Mouse (Mus musculus) natural killer cell, adult 2 months (primary cell): ENCODE measurements around the gene Fstl4.

ENCODE experiments used
- DNase-seq, 2 experiments: peaks; one replicate each; pipeline ENCODE4 v3.0.0; 2022; ENCODE audit warnings: low spot score in 2 of 2

Gene Fstl4

DNA sequence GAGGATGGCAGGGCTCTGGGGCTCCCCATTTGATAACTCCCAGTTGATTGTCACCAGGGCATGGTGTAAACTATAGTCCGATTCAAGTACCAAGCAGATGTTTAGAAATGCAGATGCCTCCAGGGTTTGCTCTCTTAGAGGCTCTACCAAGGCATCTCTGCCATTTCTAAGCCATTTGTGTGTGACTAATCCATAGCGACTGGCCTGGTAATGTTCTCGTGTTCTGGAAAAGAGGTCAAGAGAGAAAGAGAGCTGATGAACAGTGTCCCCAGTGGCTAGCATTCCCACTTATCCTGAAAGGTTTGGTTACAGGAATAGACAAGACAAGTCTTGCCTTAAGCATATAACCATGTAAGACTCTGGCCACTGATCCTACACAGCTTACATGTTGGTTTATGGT is 3.5 kb downstream of the Fstl4 start:
- no peak for DNase-seq

DNA sequence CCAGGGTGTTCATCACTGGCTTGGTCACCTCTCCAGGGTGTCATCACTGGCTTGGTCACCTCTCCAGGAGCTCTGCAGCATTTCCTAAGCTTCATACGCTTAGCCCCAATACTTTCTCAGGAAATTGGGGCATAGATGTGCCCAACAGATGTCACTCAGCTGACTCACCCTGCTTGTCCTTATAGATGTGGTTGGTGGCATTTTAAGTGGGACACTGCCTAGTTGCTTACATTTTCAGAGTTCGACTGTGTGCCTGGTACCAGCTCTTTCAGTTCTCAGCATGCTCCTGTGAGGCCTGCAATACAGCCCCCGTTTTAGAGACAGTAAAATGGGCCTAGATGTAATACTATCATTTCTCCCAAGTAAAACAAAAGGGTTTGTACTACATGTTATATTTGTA is 8.6 kb downstream of the Fstl4 start:
- no peak for DNase-seq

DNA sequence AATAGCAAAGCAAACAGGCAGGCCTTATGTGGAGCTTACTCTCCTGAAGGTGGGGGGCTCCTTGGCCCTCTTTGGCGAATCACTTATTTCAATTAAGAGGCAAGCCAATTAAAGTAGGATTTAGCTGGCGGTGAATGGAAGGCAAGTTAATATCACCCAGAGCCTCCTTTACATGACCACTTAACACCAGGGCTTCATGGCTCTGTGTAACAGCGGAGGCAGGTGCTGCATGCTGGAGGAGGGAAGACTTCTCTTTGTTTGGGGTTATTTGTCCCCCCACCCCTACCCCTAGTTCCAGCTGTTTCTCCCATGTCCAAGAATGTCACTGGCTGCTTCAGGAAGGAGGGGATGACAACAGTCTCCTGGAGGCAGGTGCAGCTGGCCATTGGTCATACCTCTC is 10.9 kb downstream of the Fstl4 start:
- DNase-seq, result no peak

GRCm38 (mm10) chr11:52782426-52782825 is 18.0 kb downstream of the Fstl4 start:
- no peak for DNase-seq

DNA sequence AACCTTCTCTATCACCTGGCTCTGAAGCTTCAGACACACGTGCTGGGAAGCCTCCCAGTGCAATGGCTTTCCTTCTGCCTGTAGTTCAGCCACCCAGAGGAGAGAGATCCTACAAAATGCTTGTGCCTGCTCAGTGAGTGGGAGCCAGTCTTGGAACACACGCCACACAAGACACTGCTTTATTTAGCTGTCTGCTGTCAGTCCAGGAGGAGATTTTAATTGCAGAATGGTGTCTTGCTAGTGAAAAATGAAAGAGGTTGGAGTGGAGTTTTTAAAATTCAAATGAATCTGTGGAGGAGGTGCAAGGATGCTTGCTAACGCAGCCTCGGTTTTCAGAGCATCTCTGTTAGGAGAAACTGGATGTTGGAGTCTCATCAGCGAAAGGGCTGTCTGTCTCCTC is 29.9 kb downstream of the Fstl4 start:
- no peak for DNase-seq

- DNase-seq, result no peak
Observed at GRCm38 (mm10) chr11:52809542-52809941, 45.1 kb downstream of the Fstl4 start.

- DNase-seq, result no peak
Observed at GRCm38 (mm10) chr11:52816004-52816403, 51.6 kb downstream of the Fstl4 start.

DNA sequence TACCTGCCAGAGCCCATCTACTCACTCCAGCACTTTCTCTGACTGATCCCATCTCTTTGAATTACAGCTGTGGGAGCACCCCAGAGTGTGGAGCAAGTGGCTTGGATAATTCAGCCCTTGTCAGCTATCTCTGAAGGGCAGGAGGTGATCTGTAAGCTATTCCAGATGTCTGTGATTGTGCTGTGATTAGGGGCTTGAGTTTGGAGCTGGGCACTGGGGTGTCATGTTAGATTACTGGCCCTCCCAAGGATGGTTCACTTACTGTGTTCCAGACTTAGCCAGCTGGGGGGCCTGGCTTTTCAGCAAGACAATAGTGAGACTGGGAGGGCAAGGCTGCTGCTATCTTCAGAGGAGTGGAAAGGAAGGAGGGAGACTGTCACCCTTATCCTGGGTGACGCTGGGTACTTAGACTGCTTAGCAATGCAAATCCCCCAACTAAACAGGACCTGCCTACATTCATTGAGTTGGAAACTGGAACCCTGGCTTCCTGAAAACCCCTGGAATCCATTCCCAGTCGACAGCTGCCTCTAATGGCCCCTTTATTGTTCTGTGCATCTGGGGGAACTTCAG is 56.0 kb downstream of the Fstl4 start:
- DNase-seq, result no peak

GRCm38 (mm10) chr11:52826591-52826990 is 62.2 kb downstream of the Fstl4 start:
- DNase-seq, result no peak

DNA sequence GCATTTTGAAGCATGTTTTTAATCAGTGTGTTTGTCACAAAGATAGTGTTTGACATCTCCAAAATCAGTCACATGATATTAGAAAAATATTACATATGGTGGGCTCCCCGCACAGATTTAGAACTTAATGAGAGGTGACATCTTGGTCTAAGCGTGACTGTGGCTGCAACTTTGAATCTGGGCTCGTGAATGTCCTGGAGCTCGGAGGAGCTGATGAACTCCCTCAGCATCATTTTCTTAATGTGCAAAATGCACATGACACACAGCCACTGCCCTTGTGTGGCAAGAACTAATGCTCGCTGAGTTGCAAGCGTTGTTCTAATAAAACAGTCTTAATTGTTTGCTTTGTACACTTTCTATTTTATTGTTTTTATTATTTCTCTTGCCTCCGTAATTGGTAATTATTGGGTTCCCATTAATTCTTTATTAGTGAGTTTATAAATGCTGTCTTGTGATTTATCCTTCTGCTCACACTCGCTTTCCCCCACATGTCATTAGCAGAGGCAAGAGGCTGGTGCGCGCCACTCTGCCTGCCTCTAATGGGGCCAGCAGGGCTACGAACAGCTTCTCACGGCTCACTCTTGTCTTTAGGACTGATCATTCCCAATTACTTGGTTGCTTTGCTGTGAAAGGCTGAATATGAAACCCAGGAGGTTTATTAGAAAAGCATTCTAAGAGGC is 67.3 kb downstream of the Fstl4 start:
- DNase-seq, result no peak

DNA sequence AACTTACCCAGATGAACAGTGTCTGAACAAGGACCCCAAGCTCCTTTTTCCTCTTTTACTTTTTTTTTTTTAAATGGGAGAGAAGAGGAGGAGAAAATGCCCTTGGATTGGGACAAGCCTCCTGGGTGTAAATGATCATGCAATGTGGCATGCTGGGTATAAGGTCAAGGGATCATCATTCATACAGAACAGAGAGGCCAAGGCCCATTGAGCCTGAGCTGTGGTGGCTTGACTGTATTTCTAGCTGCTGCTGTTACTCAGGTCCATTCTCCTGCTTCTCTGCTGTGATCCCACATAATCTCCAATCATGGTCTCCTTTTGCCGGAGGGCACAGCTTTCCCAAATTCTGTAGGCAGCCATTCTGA is 67.9 kb downstream of the Fstl4 start:
- no peak for DNase-seq

DNA sequence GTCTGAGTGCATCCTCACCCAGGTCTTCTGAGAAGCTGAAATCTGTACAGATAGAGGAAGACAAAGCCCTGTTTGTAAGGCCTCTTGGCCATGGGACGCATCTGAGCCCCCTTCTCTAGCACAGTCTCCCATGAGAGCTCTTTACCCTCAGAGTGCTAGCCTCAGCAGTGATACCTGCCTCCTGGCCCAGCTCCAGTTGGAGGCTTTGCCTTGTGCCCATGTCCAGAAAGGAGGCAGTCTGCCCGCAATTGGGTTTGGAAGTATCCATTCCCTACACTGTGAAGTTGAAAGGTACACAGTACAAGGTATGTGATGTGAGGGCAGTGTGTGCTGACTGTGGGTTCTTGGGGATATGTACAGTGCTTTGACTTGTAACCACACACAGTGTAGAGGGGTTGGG is 84.3 kb downstream of the Fstl4 start:
- DNase-seq, result no peak

- no peak for DNase-seq
Observed at GRCm38 (mm10) chr11:52850071-52850470, 85.6 kb downstream of the Fstl4 start.

- DNase-seq, result no peak
Observed at GRCm38 (mm10) chr11:52872846-52873512, 108.5 kb downstream of the Fstl4 start.

DNA sequence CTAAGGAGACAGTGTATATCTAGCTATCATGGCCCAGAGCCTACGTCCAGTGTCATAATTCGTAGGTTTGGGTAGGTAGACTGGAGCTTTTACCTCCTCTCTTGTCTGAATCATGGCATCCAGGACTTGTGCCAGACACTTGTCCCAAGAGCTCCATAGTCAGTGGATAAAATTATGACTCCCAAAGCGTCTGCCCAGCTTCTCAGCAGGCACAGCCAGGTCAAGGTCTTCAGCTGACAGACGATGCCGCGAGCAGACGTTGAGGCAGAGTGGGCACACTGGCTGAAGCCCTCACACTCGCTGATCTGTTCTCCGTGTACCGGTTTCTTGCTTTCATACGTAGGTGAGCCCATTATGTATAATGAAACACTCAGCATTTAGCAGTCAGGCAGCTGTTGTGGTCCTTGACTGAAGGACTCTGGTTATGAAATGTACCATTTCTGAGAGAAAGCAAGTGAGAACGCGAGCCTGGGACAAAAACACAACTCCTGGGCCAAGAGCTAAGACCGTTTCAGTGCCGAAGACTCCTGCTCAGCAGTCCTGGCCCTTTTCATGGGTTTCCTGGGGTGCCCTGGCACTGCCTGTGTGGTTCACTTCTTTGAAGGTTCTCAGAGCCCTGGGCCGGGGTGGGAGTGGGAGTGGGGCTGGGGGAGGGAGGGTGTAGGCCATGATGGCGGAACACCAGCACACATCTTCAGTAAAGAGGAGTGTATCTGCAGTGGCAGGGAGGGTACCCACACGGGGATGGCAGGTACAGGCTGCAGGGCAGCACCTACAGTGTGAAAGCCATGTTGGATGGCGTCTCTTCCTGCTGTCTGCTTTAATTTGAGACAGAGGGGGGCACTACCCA is 111.7 kb downstream of the Fstl4 start:
- no peak for DNase-seq

DNA sequence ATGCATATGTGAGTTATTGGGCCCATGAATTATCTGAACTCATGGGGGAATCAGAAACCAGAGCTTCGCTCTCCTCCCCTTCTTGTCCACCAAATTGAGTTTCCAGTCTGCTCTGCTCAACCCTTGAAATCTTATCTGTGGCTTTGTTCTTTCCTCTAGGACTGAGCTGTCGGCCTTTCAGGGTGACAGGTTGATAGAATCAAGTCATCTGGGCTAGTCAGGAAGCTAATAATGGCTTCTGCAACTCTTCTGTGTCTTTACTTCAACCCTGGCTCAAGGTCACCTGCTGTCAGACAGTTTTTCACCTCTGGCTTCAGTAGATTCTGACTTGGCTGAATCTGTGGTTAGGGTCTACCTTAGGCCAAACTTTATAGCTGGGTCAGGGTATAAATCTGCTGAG is 113.2 kb downstream of the Fstl4 start:
- no peak for DNase-seq

DNA sequence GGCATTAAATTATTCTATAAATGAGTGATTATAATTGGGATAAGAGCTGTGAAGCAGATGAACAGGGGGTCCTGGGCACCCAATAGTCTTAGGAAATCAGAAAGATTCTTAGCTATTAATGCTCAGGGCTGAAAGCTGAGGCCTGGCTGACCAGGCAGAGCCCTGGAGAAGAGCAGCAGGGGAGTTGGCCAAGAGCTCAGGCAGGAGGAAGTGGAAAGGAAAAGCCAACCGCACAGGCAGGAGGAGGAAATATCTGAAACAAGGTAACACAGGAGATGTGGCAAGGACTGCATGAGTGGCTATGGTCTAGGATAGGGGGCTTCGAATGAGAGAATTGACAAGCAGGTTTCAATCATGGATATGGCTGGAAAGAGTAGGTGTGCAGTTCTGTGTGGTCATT is 115.5 kb downstream of the Fstl4 start:
- DNase-seq, result no peak

DNA sequence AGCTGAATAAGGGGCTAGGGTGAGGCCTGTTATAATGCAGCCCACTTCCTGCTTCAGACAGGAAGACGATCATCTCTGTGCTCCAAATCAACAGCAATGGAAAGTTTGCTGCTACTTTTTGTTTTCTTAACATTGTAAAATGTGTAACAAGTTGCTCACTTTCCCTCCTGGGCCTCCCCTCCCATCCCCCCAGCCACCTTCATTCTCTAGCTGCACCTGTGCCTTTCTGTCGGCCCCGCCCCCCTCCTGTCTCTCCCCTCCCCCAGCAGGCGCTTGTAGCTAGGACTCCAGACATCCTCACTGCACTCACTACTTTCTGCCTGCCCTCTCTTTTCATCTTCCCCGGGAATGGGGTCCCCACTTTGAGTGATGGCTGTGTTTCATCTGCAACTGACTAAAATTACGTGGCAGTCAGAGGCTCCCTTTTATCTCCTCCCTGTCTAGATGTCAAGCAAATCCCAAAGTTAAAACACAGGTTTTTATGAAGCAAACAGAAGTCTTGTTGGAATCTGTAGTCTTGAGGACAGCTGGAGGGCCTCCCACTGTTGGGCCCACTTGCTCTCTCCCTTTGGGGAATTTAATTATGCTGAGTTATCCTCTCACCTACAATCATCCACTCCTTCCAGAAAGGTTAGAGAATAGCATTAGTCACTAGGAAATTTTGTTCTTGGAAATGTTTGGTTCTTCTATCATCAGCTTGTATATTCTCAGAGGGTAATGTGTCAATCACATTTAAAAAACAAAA is 122.3 kb downstream of the Fstl4 start:
- no peak for DNase-seq

- no peak for DNase-seq
Observed at GRCm38 (mm10) chr11:52888150-52888549, 123.7 kb downstream of the Fstl4 start.

DNA sequence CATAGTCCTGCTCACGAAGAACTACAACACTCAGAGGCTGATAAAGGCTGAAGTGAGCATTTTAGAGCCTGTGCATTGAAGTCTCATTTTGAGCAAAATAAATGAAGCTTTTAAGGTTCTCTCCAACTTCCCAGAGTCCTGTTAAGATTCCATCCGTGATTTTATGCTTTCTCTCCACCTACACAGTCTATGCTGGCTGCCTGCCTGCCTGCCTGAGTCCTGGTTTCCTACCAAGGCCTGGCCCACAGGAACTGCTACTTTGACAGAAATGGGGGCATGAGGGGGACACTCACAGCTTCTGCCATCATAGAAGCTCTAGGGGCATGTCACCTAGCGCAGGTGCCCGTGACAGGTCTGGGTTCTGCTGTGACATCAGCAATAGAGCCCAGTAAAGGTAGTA is 125.1 kb downstream of the Fstl4 start:
- no peak for DNase-seq

DNA sequence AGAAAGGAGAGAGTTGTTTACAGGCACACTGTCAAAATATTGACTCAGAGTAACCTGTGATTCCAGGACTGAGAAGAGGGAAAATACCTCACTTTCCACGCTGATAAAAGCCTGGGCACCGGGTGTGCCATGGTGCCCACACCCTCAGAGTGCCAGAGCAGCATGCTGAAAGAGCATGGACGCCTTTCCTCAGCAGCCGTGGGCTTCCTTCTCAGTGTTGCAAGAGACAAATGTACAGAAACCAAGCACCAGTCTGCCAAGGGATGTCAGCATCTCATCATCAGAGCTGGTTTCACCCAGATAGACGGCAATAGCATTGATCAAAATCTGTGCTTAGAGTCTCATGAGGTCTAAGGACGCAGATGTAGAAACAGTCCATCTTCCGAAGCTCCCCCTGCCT is 125.7 kb downstream of the Fstl4 start:
- DNase-seq, result no peak

DNA sequence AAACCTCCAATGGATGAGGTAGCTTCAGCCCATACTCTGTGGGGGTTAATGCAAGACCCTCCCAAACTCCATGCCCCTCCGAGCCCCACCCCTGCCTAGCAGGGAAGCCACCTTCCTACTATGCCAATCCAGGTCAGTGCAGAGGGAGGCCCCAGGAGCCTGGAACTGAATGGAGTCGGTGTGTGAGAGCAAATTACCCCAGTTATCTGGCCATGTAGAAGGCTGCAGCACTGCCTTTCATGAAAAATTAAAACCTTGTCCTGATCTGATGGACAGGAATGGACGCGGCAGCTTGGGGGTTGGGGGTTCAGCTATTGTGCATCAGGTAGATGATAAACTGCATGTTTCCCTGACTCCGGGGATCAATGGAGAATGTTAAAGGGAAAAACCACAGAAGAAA is 139.7 kb downstream of the Fstl4 start:
- no peak for DNase-seq
